Mouse (Mus musculus) liver, adult (tissue): ENCODE measurements at regions not wholly inside any gene's neighbourhood (a gene's known extent, or its start where the extent isn't known, plus 50 kb on each side); places are given as distances from the start of the nearest gene placed in this dataset.
A peak's percentile ranks its signal among the peaks of the same experiment; 100 is the strongest.

Experiments
- GATA4 ChIP-seq: IDR thresholded peaks from 2 replicates; pipeline ENCODE4 v1.6.1; 2014; ENCODE audit warnings: mild to moderate bottlenecking, low read length; ENCODE audit not compliant: insufficient replicate concordance

DNA sequence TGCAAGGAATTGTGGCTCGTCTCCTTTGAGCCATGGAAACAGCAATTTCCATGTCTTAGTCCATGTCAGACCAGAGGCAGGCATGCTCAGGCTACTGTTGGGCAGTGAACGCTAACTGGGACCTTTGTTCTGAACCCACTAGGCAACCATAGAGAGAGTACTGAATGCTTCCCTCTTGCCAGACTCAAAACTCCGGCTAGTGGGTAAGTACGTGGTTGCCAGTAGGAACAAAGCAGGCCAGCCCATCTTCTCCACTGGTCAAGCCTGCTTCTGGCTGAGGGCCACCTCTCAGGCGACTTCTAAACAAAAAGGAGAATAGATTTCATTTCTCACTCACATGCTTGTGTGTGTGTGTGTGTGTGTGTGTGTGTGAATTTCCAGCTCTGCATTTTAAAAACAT is 163.8 kb upstream of the Maf start:
- TF ChIP-seq GATA4 = no peak

DNA sequence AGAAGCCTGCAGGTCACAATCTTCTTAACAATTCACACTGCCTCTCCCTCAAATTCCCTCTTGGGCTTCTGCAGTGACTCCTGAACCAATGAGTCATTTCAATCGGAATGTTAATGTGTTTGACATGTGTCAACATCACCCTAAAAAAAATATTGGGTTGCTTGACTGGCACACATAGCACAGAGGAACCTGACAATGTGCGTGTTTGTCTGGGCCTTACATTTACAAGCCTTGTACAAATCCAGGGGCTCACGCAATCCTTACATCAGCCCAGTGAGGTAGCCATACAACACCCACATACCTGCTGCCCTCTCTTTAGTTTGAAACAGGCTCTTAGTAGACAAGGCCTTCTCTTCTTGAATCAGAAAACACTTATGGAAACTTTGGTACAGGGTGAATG is 153.8 kb upstream of the Maf start:
- TF ChIP-seq GATA4 = no peak

DNA sequence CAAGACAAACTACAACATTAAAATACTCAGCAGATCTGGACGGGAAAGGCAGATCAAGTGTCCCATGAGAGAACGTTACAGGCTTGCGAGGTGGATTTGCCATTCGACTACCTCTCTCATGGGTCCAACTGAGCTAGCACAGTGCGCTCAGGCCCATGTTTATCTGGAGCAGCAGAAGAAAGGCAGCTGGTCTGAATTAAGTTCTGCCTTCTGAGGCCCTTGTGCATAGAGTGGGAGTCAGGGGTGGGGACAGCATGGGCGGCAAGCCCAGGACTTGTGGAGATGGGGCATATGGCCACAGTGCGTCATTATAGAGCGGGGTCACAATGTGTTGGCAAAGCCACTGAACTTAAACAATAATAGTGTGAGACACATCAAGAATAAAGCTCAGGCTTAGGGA is 151.8 kb upstream of the Maf start:
- TF ChIP-seq GATA4 = no peak

DNA sequence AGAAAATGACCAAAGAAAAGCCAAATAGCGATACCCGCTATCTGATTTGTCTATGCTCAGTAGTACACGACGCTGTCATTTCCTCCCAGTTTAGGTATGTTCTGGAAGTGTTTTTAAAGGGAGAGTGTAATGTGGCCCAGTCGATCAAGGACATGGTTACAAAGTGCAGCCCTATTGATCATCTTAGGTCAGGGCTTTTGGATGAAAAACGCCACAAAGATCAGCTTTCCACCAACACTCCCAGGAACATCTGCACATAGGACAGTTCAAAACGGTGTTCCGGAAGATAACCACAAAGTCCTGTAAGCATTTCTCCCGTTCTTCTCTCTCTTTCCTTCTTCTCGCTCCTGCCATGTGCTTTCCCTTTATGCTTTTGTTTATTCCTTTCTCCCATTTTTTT is 149.2 kb upstream of the Maf start:
- no peak for TF ChIP-seq GATA4

DNA sequence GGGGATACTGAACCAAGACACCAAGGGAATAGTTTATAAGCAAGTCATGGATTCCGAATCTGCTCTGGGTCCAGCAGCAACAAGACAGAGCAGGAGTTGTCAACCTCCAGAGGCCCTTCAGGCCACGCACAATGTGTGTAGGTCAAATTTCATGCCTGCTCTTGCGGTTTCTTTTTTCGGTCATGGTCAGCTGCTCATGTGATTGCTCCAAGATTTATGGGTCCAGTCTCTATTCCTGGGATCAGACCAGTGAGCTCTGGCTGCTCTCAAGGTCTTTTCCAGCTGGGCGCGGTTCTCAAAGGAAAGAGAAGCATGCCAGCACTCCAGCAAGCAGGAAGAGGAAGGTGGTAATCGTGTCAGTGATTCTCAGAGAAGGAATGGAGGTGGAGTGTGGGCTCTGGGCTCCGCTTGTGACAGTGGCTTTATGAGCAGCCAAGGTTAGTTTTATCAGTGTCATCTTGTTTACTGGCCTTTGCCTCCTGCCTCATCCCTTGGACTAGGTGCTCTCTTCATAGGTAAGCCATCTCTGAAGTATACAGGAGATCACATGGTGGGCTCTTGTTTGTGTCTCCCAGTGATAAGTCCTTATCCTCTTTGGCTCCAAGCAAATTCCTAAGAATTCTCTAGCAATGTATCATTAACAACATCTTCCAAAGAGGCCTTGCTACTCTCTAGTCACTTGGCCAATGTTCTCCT is 148.5 kb upstream of the Maf start:
- TF ChIP-seq GATA4 = no peak

DNA sequence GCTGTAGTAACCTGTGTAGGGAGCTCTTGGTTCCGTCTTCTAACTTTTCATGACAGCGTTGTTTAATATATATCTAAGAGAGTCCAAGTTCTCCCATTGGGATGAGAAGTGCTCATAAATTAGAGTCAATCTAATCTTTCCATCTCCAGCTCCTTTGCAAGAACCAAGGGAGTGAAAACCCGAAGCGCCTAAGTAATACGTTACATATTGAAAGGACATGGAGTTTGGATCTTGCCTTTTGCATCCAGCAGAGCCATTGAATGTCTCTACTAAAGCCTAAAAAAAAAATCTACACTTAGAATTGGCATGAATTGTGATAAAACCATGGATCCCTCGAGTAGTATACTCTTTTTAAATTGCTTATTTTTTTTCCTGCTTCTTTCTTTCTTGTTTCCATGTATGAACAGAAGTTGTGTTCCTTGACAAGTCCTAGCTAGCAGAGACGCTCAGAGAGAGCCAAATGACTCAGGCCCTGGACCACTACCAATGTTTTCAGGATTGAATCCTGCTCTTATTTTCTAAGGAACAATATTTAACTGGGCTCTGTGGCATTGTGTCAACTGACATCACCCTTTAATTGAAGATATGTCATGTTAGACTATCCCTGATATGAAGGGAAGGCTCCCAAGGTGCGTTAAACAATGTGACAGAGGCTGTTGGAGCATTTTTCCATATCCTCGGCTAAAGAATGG is 146.8 kb upstream of the Maf start:
- TF ChIP-seq GATA4 = no peak

DNA sequence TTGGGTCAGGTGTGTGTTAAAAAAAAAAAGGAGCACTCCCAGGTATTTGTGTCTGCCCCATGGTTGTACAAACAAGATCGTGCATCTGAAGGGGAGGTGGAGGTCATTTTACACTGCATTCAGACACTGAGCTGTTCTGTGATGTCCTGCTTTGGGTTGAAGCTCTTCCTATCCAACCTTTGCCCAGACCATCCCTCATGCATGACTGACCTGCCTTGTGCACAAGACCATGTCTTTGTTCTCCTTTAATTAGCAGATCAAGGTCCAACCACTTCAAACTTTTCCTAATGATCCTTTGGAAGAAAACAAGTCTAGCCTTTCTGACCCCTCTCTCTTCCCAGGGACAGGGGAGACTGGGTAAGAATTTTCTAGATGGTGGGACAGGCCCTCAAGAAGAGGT is 143.0 kb upstream of the Maf start:
- no peak for TF ChIP-seq GATA4

DNA sequence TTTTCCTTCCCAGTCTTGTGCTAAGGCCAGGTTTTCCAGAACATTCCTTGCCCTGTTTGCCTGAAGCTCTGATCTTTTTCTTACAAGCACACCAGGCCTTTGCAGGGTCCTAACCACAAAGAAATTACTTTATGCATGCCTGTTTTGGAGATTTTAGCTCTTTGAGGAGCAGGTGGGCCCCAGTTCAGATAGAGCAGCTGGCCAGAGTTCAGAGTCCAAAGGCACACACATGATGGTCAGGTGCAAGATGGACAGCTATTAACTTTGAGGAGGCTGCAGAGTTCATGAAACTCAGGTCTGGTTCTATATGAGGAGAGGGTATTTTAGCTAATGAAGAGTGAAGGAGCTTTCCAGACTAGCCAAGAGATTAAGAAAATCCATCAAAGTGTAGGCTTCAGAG is 125.8 kb upstream of the Maf start:
- TF ChIP-seq GATA4 = no peak

DNA sequence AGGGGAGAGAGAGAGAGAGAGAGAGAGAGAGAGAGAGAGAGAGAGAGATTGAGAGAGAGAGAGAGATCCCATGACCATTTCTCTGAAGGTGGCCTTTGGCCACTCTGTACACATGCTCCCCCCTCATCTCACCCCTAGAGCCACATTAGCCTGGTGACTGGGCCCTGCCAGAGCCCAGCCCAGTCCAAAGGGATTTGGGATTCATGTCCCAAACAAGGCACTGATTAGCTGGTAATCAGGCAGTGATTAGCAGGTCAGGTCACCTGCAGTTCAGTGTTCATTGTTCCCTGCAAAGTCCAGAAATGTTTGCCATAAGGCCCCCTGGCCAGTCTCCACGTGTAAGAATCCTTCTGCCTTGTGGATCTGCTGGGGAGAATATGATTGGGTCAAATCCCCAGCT is 124.1 kb upstream of the Maf start:
- peak; percentile 9; the same call in 1 of the 2 replicates for TF ChIP-seq GATA4

DNA sequence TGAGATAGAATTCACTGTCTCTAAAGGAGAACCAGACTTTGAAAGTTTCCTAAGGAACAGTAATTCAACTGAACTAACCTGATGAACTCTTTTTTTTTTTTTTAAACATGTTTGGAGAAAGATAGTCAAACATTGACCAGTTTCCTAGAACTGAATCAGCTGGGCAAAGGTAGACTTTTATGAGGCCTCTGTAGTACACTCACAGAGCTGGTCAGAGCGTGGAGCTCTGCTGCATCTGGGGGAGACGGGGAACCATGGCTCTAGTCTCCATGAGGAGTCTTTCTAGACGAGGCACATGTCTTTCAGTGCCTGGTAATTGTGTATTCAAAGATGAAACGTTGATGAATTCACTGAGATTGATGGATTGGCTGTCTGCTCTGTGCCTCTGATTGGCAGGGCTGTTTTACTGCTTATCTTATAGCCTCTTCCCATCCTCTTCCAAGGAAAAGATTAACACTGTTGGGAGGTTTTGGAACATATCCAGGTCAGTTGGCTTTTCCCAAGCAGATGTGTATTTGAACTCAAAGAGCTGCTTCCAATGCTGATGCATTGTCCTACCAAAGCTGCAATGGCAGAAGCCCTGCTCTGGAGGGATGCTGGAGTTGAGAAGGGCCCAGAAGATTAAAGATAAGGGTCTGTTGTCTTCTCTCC is 122.5 kb upstream of the Maf start:
- no peak for TF ChIP-seq GATA4

DNA sequence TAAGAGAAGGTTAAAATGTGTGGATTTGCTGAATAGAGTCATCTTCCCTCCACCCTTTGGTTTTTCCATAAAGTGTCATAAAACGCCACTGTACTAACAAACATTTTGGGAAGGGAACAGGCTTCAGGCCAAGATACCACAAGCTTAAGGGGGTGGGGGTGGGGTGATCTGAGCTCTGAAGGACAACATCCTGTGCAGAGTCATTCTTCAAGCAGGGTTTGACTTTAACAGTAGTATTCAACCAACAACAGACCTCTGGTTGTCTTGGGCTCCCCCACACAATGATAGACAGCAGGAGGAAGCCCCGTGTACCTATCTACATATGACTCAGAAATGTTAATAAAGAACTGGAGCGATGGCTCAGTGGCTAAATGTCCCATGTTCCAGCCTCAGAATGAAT is 118.9 kb upstream of the Maf start:
- no peak for TF ChIP-seq GATA4

DNA sequence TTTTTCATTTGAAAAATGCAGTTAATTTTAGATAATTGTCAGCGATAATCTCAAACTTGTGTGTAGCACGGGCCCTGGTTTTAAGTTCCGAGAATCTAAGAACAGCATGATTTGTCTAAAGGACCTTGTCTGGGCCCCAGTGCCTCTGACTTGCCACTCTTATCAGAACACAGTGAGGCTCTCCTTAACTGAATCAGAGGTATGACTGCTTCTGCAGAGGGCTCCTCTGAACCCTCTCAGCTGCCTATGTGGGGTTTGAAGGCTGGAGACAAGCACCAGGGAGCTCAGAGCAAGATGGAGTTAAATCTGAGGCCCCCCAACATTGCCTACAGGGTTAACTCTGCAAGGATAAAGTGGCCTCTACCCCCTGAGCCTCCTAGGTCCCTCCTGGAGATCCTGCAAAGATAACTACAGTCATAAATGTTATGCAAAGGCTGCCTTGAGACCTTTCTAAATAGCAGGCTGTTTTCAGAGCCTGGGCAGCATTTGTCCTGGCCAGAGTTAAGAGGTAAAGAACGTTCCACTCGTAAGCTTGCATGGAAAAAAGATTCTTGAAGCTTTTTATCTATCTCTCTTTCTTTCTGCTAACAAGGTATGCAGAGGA is 118.4 kb upstream of the Maf start:
- no peak for TF ChIP-seq GATA4

DNA sequence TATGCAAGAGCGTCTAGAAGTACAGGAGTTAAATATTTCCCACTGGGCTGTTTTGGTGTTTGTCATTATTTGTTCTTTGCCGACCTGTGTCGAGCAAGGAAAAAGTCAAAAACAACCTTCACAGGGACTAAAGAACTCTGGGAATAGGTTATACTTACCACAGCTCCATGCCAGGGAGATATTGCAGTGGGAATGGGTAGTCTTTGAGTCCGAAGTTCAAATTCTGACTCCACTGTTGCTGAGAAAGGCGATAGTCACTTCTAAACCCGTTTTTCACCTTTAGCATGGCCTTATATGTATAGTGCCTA is 116.8 kb upstream of the Maf start:
- no peak for TF ChIP-seq GATA4

DNA sequence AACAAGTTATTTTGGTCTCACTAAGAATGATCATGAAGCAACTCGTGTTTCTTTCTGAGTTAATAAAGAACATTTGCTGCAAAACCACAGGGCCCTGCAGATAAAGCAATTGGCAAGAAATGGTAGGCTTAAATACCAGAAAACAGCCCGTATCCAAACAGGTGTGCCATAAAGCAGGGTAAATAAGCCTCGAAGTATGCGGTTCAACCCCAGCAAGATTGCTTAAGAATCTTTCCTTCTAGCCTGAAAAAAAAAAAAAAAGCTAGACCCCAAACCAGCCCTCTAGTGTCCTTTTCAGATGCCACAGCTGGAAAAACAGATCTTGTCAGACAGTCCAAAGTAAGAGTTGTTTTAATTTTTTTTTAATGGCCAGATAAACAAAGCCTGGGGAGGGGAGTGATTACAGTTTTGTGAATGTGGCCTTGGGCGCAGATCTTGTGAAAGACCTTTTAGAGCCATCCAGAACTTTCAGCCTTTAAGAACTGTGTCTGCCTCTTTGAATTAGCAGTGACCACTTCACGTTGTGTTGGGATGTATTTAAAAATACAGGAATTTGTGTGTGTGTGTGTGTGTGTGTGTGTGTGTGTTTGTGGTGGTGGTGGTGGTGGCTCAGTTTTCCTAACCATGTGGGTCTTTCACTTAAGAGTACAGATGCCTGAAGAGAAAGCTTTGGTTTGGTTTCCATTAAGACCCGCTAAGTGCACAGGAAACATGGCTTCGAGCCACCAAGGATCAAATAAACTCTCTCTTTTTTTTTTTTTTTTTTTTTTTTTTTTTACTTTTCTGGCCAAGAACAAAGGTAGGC is 116.3 kb upstream of the Maf start:
- no peak for TF ChIP-seq GATA4

DNA sequence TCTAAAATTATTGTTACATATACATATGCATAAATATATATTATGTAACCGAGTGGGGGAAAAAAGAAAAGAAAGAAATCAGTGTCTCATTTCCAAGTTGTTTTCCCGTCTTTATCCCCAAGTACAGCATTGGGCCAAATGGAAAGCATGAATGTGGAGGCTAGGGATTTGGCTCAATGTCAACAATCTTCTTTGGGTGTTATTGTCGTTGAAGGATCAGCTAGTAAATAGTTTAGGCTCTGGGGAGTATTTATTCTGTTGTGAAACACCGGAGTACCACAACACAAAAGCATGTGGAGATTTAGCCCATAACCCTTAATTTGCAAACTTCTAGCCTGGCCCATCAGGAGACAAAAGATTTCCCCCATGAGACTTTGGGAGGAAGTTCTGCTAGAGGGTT is 105.8 kb upstream of the Maf start:
- no peak for TF ChIP-seq GATA4
